Mouse (Mus musculus) cortical plate, adult 2 months (tissue): ENCODE measurements around the gene Rbm33. TPM values are rescaled to one million over a fixed set of nuclear protein-coding genes. Genes with fewer than 3 reads are reported as not detected.
A peak's percentile ranks its signal among the peaks of the same experiment; 100 is the strongest.

ENCODE experiments used
- H3K27ac ChIP-seq: fragments of 200-500 bp; 2 replicates; pipeline ENCODE4 v1.5.1; 2012; ENCODE audit warnings: low read length, control low read depth, inconsistent platforms; ENCODE audit not compliant: insufficient read depth
- H3K4me1 ChIP-seq: fragments of 200-500 bp; 2 replicates; pipeline ENCODE4 v1.6.1; 2011; ENCODE audit warnings: low read length; ENCODE audit not compliant: control insufficient read depth, insufficient read depth
- H3K4me3 ChIP-seq: fragments of 200-500 bp; 2 replicates; pipeline ENCODE4 v1.5.1; 2011; ENCODE audit warnings: mild to moderate bottlenecking, low read length, control low read depth; ENCODE audit not compliant: insufficient read depth
- CTCF ChIP-seq: fragments of 200-500 bp; IDR thresholded peaks from 2 replicates; pipeline ENCODE4 v1.5.1; 2011; ENCODE audit warnings: mild to moderate bottlenecking, control low read depth, low read length; ENCODE audit not compliant: insufficient read depth; ENCODE audit errors: extremely low read depth
- POLR2A ChIP-seq: fragments of 200-500 bp; IDR thresholded peaks from 2 replicates; pipeline ENCODE4 v1.6.1; 2011; ENCODE audit warnings: mild to moderate bottlenecking, low read length, control low read depth; ENCODE audit not compliant: insufficient read depth; ENCODE audit errors: extremely low read depth
- polyA plus RNA-seq: library from polyadenylated mRNA; depleted of rRNA; stranded (reverse); fragments of >200 nt; gene quantifications from 2 replicates; pipeline ENCODE4 v1.2.3, GENCODE M21; 2012; rRNA removed

The Rbm33 gene
- polyA plus RNA-seq, 1 experiment = 44.0 TPM

DNA sequence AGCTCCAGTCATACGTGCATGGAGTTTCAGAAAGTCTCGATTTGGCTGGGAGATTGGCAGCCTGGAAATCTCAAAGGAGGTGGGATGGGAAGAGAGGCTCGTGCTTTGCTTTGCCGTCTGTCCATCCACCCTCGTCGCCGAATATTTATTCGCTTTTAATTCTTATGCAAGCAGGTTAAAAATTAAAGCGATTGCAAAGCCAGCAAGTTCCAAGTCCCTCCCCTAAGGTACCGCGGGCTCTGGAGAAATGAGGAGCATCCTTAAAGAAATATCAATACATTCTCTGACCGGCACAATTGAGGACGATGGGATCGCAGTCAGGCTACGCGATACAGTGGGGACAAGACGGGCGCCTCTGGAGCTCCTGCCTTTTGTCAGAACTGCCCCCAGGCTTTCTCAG lies 148.6 kb downstream of the Rbm33 start:
- Histone ChIP-seq H3K4me1 (no peaks in the 10 kb centered on the region), H3K27ac (no peak overlapping the region), H3K4me3 (peak overlapping the region; percentile 34)
- TF ChIP-seq POLR2A (no peak), CTCF (no peak)

DNA sequence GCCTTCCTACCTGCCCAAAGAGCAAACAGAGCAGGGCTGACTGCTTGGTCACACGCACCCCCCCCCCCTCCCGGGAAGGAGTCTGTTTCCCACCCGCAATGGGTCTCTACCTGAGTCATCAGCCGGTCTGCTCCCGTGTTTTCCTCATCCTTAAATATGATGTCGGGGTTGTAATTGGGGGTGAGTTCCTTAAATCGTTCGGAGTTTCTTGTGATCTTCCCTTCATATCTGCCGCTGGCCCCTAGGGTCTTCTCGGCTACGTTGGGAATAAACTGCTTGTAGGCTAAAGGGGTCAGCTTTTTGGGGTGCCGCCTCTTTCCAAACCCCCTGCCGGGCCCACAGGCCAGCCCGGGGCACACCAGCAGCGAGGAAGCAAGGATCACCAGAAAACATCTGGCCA lies 149.4 kb downstream of the Rbm33 start:
- TF ChIP-seq CTCF (no peak), POLR2A (no peak)
- Histone ChIP-seq H3K27ac (no peak overlapping the region), H3K4me3 (peak overlapping the region; percentile 34), H3K4me1 (no peaks in the 10 kb centered on the region)

GRCm38 (mm10) chr5:28466760-28467306 lies 149.9 kb downstream of the Rbm33 start, which contains the start of gene Shh:
Gene Shh, minus strand, starts transcription at chr5:28467256.
- Histone ChIP-seq H3K4me3 (peak within 1 kb of the TSS; percentile 34), H3K27ac (no peak within 1 kb of the TSS), H3K4me1 (no peaks in the 10 kb centered on the region)
- TF ChIP-seq POLR2A = peak; percentile 55; the same call in 1 of the 2 replicates
- no peak for TF ChIP-seq CTCF

Other genes starting within 250 kb of the Rbm33 start
- 91.6 and 92.8 TPM in 2 replicates for gene Insig1, start 245.8 kb upstream of the Rbm33 start, polyA plus RNA-seq
- 0.46 and 0.53 TPM in 2 replicates for gene En2, start 151.4 kb upstream of the Rbm33 start, polyA plus RNA-seq
- 0.06 and 0.38 TPM in 2 replicates for gene Cnpy1, start 71.3 kb upstream of the Rbm33 start, polyA plus RNA-seq
- gene Shh, start 150.1 kb downstream of the Rbm33 start, polyA plus RNA-seq = 2.3 and 2.6 TPM in 2 replicates